Mouse (Mus musculus) limb, embryonic 12.5 days (tissue): Measurements from ENCODE around the gene Gan. TPM values are rescaled to one million over a fixed set of nuclear protein-coding genes. Genes with fewer than 3 reads are reported as not detected.

Experiments used
- ATAC-seq: fragments of 200-750 bp; cut with Nextera tagmentation; 2 replicates; pipeline ENCODE4 v1.8.0; 2017; ENCODE audit warnings: low read depth, moderate TSS enrichment; ENCODE audit not compliant: insufficient number of reproducible peaks, insufficient read depth, low FRiP score, low TSS enrichment
- H3K27ac ChIP-seq: fragments of 300-500 bp; sonication (generic); 2 replicates; pipeline ENCODE4 v1.5.1; 2016; ENCODE audit warnings: mild to moderate bottlenecking, moderate library complexity
- H3K27me3 ChIP-seq: fragments of 300-500 bp; sonication (generic); 2 replicates; pipeline ENCODE4 v1.6.1; 2016; ENCODE audit warnings: mild to moderate bottlenecking, moderate library complexity
- H3K36me3 ChIP-seq: fragments of 300-500 bp; sonication (generic); 2 replicates; pipeline ENCODE4 v1.6.1; 2016; ENCODE audit warnings: mild to moderate bottlenecking, moderate library complexity
- H3K4me1 ChIP-seq: fragments of 300-500 bp; sonication (generic); replicated peaks from 2 replicates; pipeline ENCODE4 v1.6.1; 2016
- H3K4me2 ChIP-seq: fragments of 300-500 bp; sonication (generic); 2 replicates; pipeline ENCODE4 v1.6.1; 2016; ENCODE audit warnings: mild to moderate bottlenecking, moderate library complexity
- H3K4me3 ChIP-seq: fragments of 300-500 bp; sonication (generic); replicated peaks from 2 replicates; pipeline ENCODE4 v1.5.1; 2016; ENCODE audit warnings: mild to moderate bottlenecking
- H3K9ac ChIP-seq: fragments of 300-500 bp; sonication (generic); replicated peaks from 2 replicates; pipeline ENCODE4 v1.6.1; 2016; ENCODE audit warnings: mild to moderate bottlenecking, moderate library complexity
- H3K9me3 ChIP-seq: fragments of 300-500 bp; sonication (generic); 2 replicates; pipeline ENCODE4 v1.6.1; 2016; ENCODE audit warnings: mild to moderate bottlenecking, moderate library complexity
- WGBS: fragments of 180-500 bp; shearing (Covaris S2); methylation state at CpG from one replicate; pipeline ENCODE4 v1.1.7; 2016; 5-methylcytosine and 5-hydroxymethylcytosine counted together
- polyA plus RNA-seq: library from polyadenylated mRNA; unstranded; fragments of >200 nt; fragmentation: Nextera tagmentation; extraction: Ambion mirVana; gene quantifications from 2 replicates; pipeline ENCODE4 v1.2.1, GENCODE M21; 2016

The Gan gene
- polyA plus RNA-seq, 1 experiment from 2014 or later: 2.6 TPM

DNA sequence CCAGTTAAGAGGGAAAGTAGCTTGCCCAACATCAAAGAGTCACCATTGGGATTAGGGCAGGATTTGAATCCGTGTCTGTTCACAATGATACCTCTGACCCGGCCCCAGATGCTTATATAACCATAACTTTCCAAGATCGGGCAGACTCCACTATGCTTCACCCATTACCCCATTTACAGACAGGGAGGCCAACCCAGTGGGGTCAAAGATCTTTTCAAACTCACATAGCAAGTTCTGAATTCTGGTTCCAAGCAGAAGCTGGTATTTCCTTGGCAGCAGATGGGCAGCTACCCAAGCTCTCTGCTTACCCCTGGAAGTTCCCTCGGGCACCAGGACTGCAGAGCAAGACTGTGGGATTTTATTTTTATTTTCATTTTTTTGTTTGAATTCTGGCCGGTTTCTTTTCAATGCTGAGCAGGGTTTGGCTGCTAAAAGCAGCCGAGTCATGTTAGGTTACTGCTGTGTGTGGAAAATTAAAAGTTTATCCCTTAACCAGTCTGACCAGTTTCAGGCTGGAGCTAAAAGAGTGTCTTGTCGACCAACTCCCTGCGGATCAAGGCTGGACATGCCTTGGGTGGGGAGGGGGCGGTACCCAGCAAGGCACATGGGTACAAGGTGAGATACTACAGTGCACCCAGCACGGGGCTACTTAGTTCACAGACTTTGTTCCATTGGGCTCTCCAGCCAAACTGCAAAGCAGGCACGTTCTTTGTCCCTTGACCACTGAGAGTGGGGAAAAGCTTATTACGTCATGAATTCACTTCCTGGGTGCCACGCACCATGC, 33.9 kb upstream of the Gan start:
- WGBS: 71% methylated on average over 13 of the region's 13 CpGs
- ATAC-seq: no peak
- no peak overlapping the region for H3K9ac ChIP-seq
- no peak overlapping the region for H3K4me3 ChIP-seq
- no peaks in the 10 kb centered on the region for H3K9me3 ChIP-seq
- H3K4me1 ChIP-seq: no peaks in the 10 kb centered on the region
- no peaks in the 10 kb centered on the region for H3K36me3 ChIP-seq
- no peak overlapping the region for H3K27ac ChIP-seq
- no peak overlapping the region for H3K4me2 ChIP-seq
- H3K27me3 ChIP-seq: no peaks in the 10 kb centered on the region

DNA sequence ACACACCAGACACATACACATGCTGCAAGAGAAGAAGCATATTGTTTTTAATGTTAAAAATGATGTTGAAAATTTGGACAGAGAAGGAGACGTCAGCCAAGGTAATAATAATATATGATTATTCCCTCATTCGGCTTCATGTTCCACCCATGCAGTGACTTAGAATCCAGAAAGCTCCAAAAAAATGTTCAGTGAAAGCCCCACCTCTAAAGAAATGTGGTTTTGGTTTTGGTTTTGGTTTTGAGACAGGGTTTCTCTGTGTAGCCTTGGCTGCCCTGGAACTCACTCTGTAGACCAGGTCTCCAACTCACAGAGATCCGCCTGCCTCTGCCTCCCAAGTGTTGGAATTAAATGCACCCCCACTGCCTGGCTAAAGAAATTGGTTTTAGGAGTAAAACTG, 32.1 kb upstream of the Gan start:
- no peak overlapping the region for H3K9ac ChIP-seq
- H3K27me3 ChIP-seq: no peaks in the 10 kb centered on the region
- no peak overlapping the region for H3K4me2 ChIP-seq
- no peaks in the 10 kb centered on the region for H3K4me1 ChIP-seq
- no peaks in the 10 kb centered on the region for H3K36me3 ChIP-seq
- H3K4me3 ChIP-seq: no peak overlapping the region
- ATAC-seq: no peak
- H3K27ac ChIP-seq: no peak overlapping the region
- H3K9me3 ChIP-seq: no peaks in the 10 kb centered on the region
- WGBS: 98% methylated on average over 3 of the region's 3 CpGs

- Histone ChIP-seq H3K9ac (no peak overlapping the region), H3K36me3 (no peaks in the 10 kb centered on the region), H3K4me2 (no peak overlapping the region), H3K27ac (no peak overlapping the region), H3K4me1 (no peaks in the 10 kb centered on the region), H3K9me3 (no peaks in the 10 kb centered on the region), H3K4me3 (no peak overlapping the region), H3K27me3 (no peaks in the 10 kb centered on the region)
- ATAC-seq: no peak
- WGBS: 95% methylated on average over 3 of the region's 3 CpGs
Observed at GRCm38 (mm10) chr8:117126411-117126810, 31.5 kb upstream of the Gan start.

DNA sequence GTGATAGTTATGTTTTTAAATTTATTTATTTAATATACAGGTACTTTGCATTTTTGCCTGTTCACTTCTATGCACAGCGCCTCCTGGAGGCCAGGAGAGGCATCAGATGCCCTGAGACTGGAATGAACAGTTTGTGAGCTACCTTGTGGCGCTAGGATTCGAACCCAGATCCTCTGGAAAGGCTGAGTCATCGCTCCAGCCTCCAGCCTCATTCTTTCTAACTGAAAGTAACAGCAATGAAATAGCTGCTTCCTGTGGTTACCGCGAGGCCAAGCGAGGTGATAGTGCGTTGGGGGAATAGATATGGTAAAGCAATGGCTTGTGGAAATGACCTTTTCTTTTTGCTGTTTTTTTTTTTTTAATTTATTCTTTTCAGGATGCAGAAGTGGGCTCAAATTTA, 30.9 kb upstream of the Gan start:
- no peaks in the 10 kb centered on the region for H3K9me3 ChIP-seq
- no peak overlapping the region for H3K9ac ChIP-seq
- ATAC-seq: no peak
- no peak overlapping the region for H3K27ac ChIP-seq
- no peaks in the 10 kb centered on the region for H3K4me1 ChIP-seq
- no peak overlapping the region for H3K4me3 ChIP-seq
- 84% methylated on average over 8 of the region's 8 CpGs for WGBS
- H3K27me3 ChIP-seq: no peaks in the 10 kb centered on the region
- H3K4me2 ChIP-seq: no peak overlapping the region
- no peaks in the 10 kb centered on the region for H3K36me3 ChIP-seq

- 88% methylated on average over 3 of the region's 3 CpGs for WGBS
- no peak overlapping the region for H3K9ac ChIP-seq
- H3K4me1 ChIP-seq: no peaks in the 10 kb centered on the region
- no peaks in the 10 kb centered on the region for H3K9me3 ChIP-seq
- no peak for ATAC-seq
- no peak overlapping the region for H3K4me2 ChIP-seq
- H3K27me3 ChIP-seq: peaks cover 14% of the 10 kb centered on the region
- no peak overlapping the region for H3K4me3 ChIP-seq
- no peak overlapping the region for H3K27ac ChIP-seq
- H3K36me3 ChIP-seq: no peaks in the 10 kb centered on the region
Observed at GRCm38 (mm10) chr8:117133702-117134101, 24.2 kb upstream of the Gan start.

DNA sequence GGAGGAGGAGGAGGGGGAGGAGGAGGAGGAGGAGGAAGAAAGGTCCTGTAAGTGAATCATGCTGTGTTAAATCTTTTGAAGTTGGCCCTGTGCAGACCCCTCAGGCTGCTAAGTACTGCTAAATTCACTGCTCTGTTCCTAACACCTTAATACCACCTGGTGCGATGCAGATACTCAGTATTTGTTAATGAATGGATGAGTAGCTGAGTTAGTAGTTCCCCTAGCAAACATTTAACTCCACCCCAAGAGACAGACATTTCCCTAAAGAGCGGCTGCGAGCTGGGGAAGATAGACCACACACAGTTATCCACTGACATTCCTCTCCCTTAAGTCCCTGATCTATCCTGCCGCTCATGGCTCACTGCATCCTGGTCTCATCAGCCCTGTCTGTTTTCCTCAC, 21.6 kb upstream of the Gan start:
- Histone ChIP-seq H3K9ac (no peak overlapping the region), H3K4me1 (no peaks in the 10 kb centered on the region), H3K4me3 (no peak overlapping the region), H3K36me3 (no peaks in the 10 kb centered on the region), H3K27me3 (peaks cover 14% of the 10 kb centered on the region), H3K4me2 (no peak overlapping the region), H3K9me3 (no peaks in the 10 kb centered on the region), H3K27ac (no peak overlapping the region)
- ATAC-seq: no peak
- 15% methylated on average over 4 of the region's 4 CpGs for WGBS

DNA sequence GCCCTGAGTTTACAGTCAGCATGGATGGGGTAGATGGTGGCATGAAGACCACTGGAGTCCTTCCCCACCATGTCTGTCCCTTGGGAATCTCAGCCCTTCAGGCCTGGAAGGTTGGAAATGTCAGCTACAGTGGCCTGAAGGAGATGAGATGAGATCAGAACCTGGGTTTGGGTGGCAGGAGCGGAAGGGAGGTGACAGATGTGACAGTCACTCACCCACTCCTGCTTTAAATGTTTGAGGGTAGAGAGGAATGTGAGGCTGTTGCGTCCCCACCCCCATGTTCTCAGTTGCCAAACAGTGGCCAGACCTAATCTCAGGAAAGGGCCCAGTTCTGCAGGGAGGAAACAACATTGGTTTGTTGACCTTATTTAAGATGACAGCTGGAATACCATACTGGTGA, 21.2 kb upstream of the Gan start:
- no peak overlapping the region for H3K4me3 ChIP-seq
- H3K4me1 ChIP-seq: no peaks in the 10 kb centered on the region
- no peak overlapping the region for H3K27ac ChIP-seq
- no peak overlapping the region for H3K9ac ChIP-seq
- no peak for ATAC-seq
- H3K9me3 ChIP-seq: no peaks in the 10 kb centered on the region
- peaks cover 14% of the 10 kb centered on the region for H3K27me3 ChIP-seq
- H3K4me2 ChIP-seq: no peak overlapping the region
- H3K36me3 ChIP-seq: no peaks in the 10 kb centered on the region
- WGBS: 36% methylated on average over 2 of the region's 2 CpGs

GRCm38 (mm10) chr8:117137357-117137756, 20.6 kb upstream of the Gan start:
- Histone ChIP-seq H3K9ac (no peak overlapping the region), H3K4me1 (no peaks in the 10 kb centered on the region), H3K27me3 (peaks cover 14% of the 10 kb centered on the region), H3K27ac (no peak overlapping the region), H3K9me3 (no peaks in the 10 kb centered on the region), H3K4me2 (no peak overlapping the region), H3K36me3 (no peaks in the 10 kb centered on the region), H3K4me3 (no peak overlapping the region)
- no peak for ATAC-seq
- 58% methylated on average over 11 of the region's 11 CpGs for WGBS

GRCm38 (mm10) chr8:117148520-117148919, 9.4 kb upstream of the Gan start:
- WGBS: 91% methylated on average over 6 of the region's 6 CpGs

GRCm38 (mm10) chr8:117156149-117156548, 1.8 kb upstream of the Gan start:
- H3K27me3 ChIP-seq: no peaks in the 10 kb centered on the region
- WGBS: 88% methylated on average over 4 of the region's 4 CpGs
- H3K9ac ChIP-seq: no peak overlapping the region
- no peaks in the 10 kb centered on the region for H3K9me3 ChIP-seq
- no peak for ATAC-seq
- peaks cover 19% of the 10 kb centered on the region for H3K4me1 ChIP-seq
- H3K27ac ChIP-seq: no peak overlapping the region
- no peaks in the 10 kb centered on the region for H3K36me3 ChIP-seq
- H3K4me3 ChIP-seq: no peak overlapping the region
- H3K4me2 ChIP-seq: peak overlapping the region; percentile 90

More at GRCm38 (mm10) chr8:117148520-117148919, 9.4 kb upstream of the Gan start:
- H3K4me1 ChIP-seq: no peaks in the 10 kb centered on the region
- H3K27ac ChIP-seq: no peak overlapping the region
- no peaks in the 10 kb centered on the region for H3K27me3 ChIP-seq
- no peaks in the 10 kb centered on the region for H3K36me3 ChIP-seq
- no peaks in the 10 kb centered on the region for H3K9me3 ChIP-seq
- H3K4me3 ChIP-seq: no peak overlapping the region
- H3K9ac ChIP-seq: no peak overlapping the region
- H3K4me2 ChIP-seq: no peak overlapping the region
- no peak for ATAC-seq

DNA sequence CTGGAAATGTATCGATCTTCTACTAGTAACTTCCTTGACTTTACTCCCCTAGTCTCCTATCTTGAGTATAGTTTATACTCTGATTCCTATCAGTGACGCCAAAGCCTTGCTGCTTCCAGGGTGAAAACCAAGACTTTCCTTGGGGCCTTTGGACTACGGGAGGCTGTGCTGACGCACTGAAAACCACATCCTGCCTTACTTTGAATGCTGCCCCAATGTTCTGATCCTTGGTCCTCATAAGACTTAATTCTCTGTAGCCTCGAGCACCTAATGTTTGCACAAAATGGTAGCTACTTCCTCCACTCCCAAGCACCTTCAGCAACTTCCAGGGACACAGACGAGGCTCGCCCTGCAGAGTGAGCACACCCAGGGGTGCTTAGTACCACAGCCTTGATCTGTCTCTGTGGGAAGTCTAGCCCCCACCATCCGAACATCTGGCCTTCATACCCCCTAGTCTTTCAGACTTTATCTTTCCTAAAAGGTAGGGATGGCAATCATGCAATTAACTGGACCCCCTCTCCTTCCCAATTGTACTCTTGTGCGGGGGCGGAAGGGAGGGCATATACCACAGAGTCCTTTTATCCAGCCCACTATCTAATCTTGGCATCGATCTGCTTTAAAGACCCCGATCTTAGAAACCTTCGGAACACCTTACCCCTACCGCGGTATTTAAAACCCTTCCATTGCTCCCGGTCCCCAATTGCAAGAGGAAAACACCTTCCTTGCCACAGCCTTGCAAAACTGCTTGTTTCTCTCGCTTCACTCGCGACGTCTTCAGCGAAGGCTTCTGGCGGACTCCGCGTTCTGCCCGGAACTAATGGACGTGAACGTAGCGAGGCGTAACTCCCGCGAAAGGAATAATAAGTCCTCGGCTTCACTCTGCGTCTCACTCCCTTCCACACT, 818 bp upstream of the Gan start:
- Histone ChIP-seq H3K27ac (peak overlapping the region; percentile 88), H3K36me3 (no peaks in the 10 kb centered on the region), H3K4me1 (peaks cover 19% of the 10 kb centered on the region), H3K9me3 (no peaks in the 10 kb centered on the region), H3K27me3 (no peaks in the 10 kb centered on the region), H3K4me3 (peak overlapping the region; percentile 94), H3K9ac (peak overlapping the region; percentile 92), H3K4me2 (peak overlapping the region; percentile 90)
- ATAC-seq: peak; percentile 10; the same call in 1 of the 2 replicates
- 12% methylated on average over 33 of the region's 33 CpGs for WGBS
